Comparison of ENCODE assay signal across 9 mouse cellular contexts in genomic region chr10:39484892-39485291, GRCm38 (mm10).
DNase-seq lines count a peak whose midpoint lies in the region; ATAC-seq and TF ChIP-seq lines count a peak whose summit lies in the region.
"Had no signal": no experiment of that assay in that cellular context is flagged by ENCODE, and none has a peak within 500 bp of the region (broad histone marks: within the 10 kb centered on the region; RNA-seq: fewer than 3 reads in every experiment).

No protein-coding gene starts in this region.

- no peak for TF ChIP-seq CTCF in gastrocnemius, adult 2 months (IDR thresholded peaks at IDR 0.05)

- H3K4me3 ChIP-seq in embryonic facial prominence, embryonic 14.5 days (ENCODE audit: low read depth, low read length) = no peak overlapping the region
- no peak overlapping the region for H3K4me3 ChIP-seq in hindbrain, embryonic 14.5 days (replicated peaks; ENCODE audit: low read length)
- H3K4me3 ChIP-seq in neural tube, embryonic 13.5 days = no peak overlapping the region
- no peak overlapping the region for H3K4me3 ChIP-seq in gastrocnemius, adult 2 months

- peaks cover 39% of the 10 kb centered on the region for H3K4me1 ChIP-seq in embryonic facial prominence, embryonic 14.5 days (ENCODE audit: control insufficient read depth, insufficient read depth, low read length)
- peaks cover 49% of the 10 kb centered on the region for H3K4me1 ChIP-seq in hindbrain, embryonic 14.5 days (replicated peaks; ENCODE audit: control insufficient read depth, insufficient read depth, low read length)
- H3K4me1 ChIP-seq in neural tube, embryonic 13.5 days (replicated peaks) = peaks cover 75% of the 10 kb centered on the region

- peaks cover 8% of the 10 kb centered on the region; the same call in 1 of the 2 replicates for H3K9me3 ChIP-seq in embryonic facial prominence, embryonic 14.5 days (ENCODE audit: control insufficient read depth, low read length)
- no peaks in the 10 kb centered on the region for H3K9me3 ChIP-seq in hindbrain, embryonic 14.5 days (ENCODE audit: control insufficient read depth, low read length)
- no peaks in the 10 kb centered on the region for H3K9me3 ChIP-seq in neural tube, embryonic 13.5 days

- H3K27me3 ChIP-seq in embryonic facial prominence, embryonic 14.5 days (replicated peaks; ENCODE audit: control insufficient read depth, insufficient read depth, low read length) = no peaks in the 10 kb centered on the region
- no peaks in the 10 kb centered on the region for H3K27me3 ChIP-seq in hindbrain, embryonic 14.5 days (ENCODE audit: control insufficient read depth, insufficient read depth, low read length)
- H3K27me3 ChIP-seq in neural tube, embryonic 13.5 days = no peaks in the 10 kb centered on the region

- peak; percentile 58 for ATAC-seq in embryonic facial prominence, embryonic 14.5 days (ENCODE audit: low read depth)
- peak; percentile 51; the same call in 1 of the 2 replicates for ATAC-seq in hindbrain, embryonic 14.5 days (ENCODE audit: low FRiP score)
- ATAC-seq in neural tube, embryonic 13.5 days (ENCODE audit: low read depth) = peak; percentile 49; the same call in 1 of the 2 replicates

- peak; percentile 34 to 63 for DNase-seq in left cerebral cortex, postnatal 14 days (ENCODE audit: low spot score in 2 of 2)
- DNase-seq in left cerebral cortex, postnatal 36 days (ENCODE audit: low spot score in 2 of 2) = no peak
- DNase-seq in embryonic facial prominence, embryonic 14.5 days (ENCODE audit: low spot score) = no peak
- DNase-seq in hindbrain, embryonic 14.5 days (ENCODE audit: low spot score) = no peak
- DNase-seq in ovary, postnatal 10 days (ENCODE audit: low spot score) = no peak
- no peak for DNase-seq in gastrocnemius, adult 2 months
- DNase-seq in lung, postnatal 36 days = no peak
- DNase-seq: lung, adult 2 months had no signal

- H3K4me2 ChIP-seq in embryonic facial prominence, embryonic 14.5 days (ENCODE audit: low read depth, low read length) = no peak overlapping the region
- H3K4me2 ChIP-seq in hindbrain, embryonic 14.5 days (replicated peaks) = 0 out of 2 replicates have a peak overlapping the region, but pooled peaks have one; percentile 22
- H3K4me2 ChIP-seq in neural tube, embryonic 13.5 days = peak overlapping the region; percentile 15

- peak overlapping the region; percentile 54 for H3K27ac ChIP-seq in embryonic facial prominence, embryonic 14.5 days (replicated peaks; ENCODE audit: low read depth, low read length)
- H3K27ac ChIP-seq in hindbrain, embryonic 14.5 days = peak overlapping the region; percentile 82
- peak overlapping the region; percentile 85 for H3K27ac ChIP-seq in neural tube, embryonic 13.5 days (replicated peaks)
- H3K27ac ChIP-seq in gastrocnemius, adult 2 months = no peak overlapping the region

- H3K9ac ChIP-seq in embryonic facial prominence, embryonic 14.5 days (ENCODE audit: low read depth, low read length) = no peak overlapping the region
- H3K9ac ChIP-seq in hindbrain, embryonic 14.5 days = peak overlapping the region; percentile 21
- H3K9ac ChIP-seq in neural tube, embryonic 13.5 days = peak overlapping the region; percentile 18; the same call in 1 of the 2 replicates

- H3K36me3 ChIP-seq in embryonic facial prominence, embryonic 14.5 days (ENCODE audit: control insufficient read depth, insufficient read depth, low read length) = no peaks in the 10 kb centered on the region
- no peaks in the 10 kb centered on the region for H3K36me3 ChIP-seq in hindbrain, embryonic 14.5 days (replicated peaks; ENCODE audit: control insufficient read depth, insufficient read depth)
- H3K36me3 ChIP-seq in neural tube, embryonic 13.5 days = no peaks in the 10 kb centered on the region

- WGBS in embryonic facial prominence, embryonic 14.5 days = 37% methylated on average over 6 of the region's 6 CpGs
- 25% methylated on average over 6 of the region's 6 CpGs for WGBS in hindbrain, embryonic 14.5 days
- whole genome bisulfite sequencing in neural tube, embryonic 13.5 days = 27% methylated on average over 6 of the region's 6 CpGs

- intact Hi-C loops in left cerebral cortex, postnatal 14 days (cut with DNase I) = no loop called here
- intact Hi-C loops in left cerebral cortex, postnatal 36 days (cut with DNase I) = no loop called here
- intact Hi-C loops in gastrocnemius, adult 2 months (cut with DNase I) = no loop called here

Comparison
In these comparisons a context has a peak if more than half of its experiments do, and no peak if none do; other contexts are left out.
1. DNase-seq: peak in left cerebral cortex, postnatal 14 days (2 of 2); none in left cerebral cortex, postnatal 36 days (0 of 2), embryonic facial prominence, embryonic 14.5 days (single experiment), hindbrain, embryonic 14.5 days (single experiment), ovary, postnatal 10 days (single experiment), gastrocnemius, adult 2 months (single experiment) and lung, postnatal 36 days (single experiment).
2. Peak in every context shown above with its lines, with median percentiles within 50 percentile points of each other: ATAC-seq.